Mouse (Mus musculus) liver, embryonic 15.5 days (tissue): ENCODE results near the gene Nin. TPM values are rescaled to one million over a fixed set of nuclear protein-coding genes. Genes with fewer than 3 reads are reported as not detected.

Experiments
- ATAC-seq: fragments of 200-750 bp; cut with Nextera tagmentation; 2 replicates; pipeline ENCODE4 v1.8.0; 2017; ENCODE audit warnings: moderate number of reproducible peaks, mild to moderate bottlenecking, moderate library complexity; ENCODE audit not compliant: insufficient read depth
- H3K27ac ChIP-seq: fragments of 300-500 bp; sonication (generic); replicated peaks from 2 replicates; pipeline ENCODE4 v1.5.1; 2015; ENCODE audit warnings: mild to moderate bottlenecking, inconsistent platforms
- H3K27me3 ChIP-seq: fragments of 300-500 bp; sonication (generic); 2 replicates; pipeline ENCODE4 v1.6.1; 2015; ENCODE audit warnings: mild to moderate bottlenecking, inconsistent platforms
- H3K36me3 ChIP-seq: fragments of 300-500 bp; sonication (generic); replicated peaks from 2 replicates; pipeline ENCODE4 v1.6.1; 2015; ENCODE audit warnings: moderate library complexity, mild to moderate bottlenecking, inconsistent platforms
- H3K4me1 ChIP-seq: fragments of 300-500 bp; sonication (generic); replicated peaks from 2 replicates; pipeline ENCODE4 v1.6.1; 2015; ENCODE audit warnings: inconsistent platforms
- H3K4me2 ChIP-seq: fragments of 300-500 bp; sonication (generic); 2 replicates; pipeline ENCODE4 v1.6.1; 2015; ENCODE audit warnings: moderate library complexity, mild to moderate bottlenecking, inconsistent platforms
- H3K4me3 ChIP-seq: fragments of 300-500 bp; sonication (generic); replicated peaks from 2 replicates; pipeline ENCODE4 v1.5.1; 2015; ENCODE audit warnings: mild to moderate bottlenecking, inconsistent platforms
- H3K9ac ChIP-seq: fragments of 300-500 bp; sonication (generic); 2 replicates; pipeline ENCODE4 v1.6.1; 2015; ENCODE audit warnings: moderate library complexity, mild to moderate bottlenecking, inconsistent platforms
- H3K9me3 ChIP-seq: fragments of 300-500 bp; sonication (generic); replicated peaks from 2 replicates; pipeline ENCODE4 v1.6.1; 2016; ENCODE audit warnings: inconsistent platforms
- WGBS: fragments of 180-500 bp; shearing (Covaris S2); methylation state at CpG from one replicate; pipeline ENCODE4 v1.1.7; 2015; ENCODE audit warnings: mixed read lengths; ENCODE audit not compliant: insufficient replicate concordance; 5-methylcytosine and 5-hydroxymethylcytosine counted together
- polyA plus RNA-seq: library from polyadenylated mRNA; unstranded; fragments of >200 nt; fragmentation: Nextera tagmentation; extraction: Ambion mirVana; gene quantifications from 2 replicates; pipeline ENCODE4 v1.2.1, GENCODE M21; 2015

The Nin gene
- polyA plus RNA-seq, 1 experiment from 2014 or later: 3.0 TPM

DNA sequence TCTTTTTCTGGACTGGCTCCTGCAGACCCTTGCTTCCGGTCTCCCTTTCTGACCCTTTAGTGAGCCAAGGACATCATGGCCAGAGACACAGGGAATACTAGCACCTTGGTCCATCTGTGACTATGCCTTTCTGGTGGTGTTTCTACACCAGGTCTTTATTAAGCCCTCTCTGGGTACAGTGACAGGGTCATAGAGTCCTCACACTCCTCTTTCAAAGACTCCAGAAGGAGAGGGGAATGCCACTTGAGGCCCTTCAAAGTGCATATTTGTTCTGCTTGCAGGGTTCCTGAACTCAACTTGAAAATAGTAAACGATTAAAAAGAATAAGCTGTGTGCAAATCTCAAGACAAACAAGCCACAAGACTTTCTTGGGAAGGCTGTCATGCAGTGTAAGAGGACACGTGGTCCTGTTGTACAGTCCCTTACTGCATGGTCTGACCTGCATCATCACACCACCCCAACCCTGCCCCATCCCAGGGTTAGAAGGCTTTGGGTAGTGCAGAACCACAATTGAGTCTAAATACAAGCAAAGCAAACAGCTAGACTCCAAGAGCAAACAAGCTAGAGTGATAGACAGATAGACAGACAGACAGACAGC is 30.5 kb downstream of the Nin start:
- H3K4me2 ChIP-seq: no peak overlapping the region
- no peaks in the 10 kb centered on the region for H3K36me3 ChIP-seq
- no peaks in the 10 kb centered on the region for H3K9me3 ChIP-seq
- H3K27ac ChIP-seq: no peak overlapping the region
- 64% methylated on average over 3 of the region's 3 CpGs for WGBS
- H3K9ac ChIP-seq: no peak overlapping the region
- H3K4me1 ChIP-seq: 0 out of 2 replicates have a peak, but pooled peaks cover 2% of the 10 kb centered on the region
- H3K4me3 ChIP-seq: no peak overlapping the region
- H3K27me3 ChIP-seq: no peaks in the 10 kb centered on the region
- no peak for ATAC-seq

DNA sequence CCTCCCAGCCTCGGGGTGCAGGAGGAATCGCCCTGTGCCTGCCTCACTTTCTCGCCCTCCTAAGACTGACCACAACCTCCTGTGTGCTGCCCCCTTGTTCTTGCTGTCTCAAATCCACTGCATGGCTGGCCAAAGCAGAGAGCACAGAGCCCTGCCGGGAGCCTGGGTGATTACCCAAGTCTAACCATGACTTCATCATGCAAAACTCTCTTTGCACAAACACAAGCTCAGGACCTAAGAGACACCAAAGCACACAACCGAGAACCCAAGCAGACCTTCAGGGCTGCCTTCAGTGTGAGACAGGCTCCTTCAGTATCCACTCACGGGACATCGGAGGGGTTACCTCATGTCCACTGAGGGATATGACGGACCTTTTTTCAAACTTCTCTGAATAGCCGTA is 31.0 kb downstream of the Nin start:
- WGBS: 61% methylated on average over 9 of the region's 9 CpGs
- H3K36me3 ChIP-seq: no peaks in the 10 kb centered on the region
- no peak for ATAC-seq
- no peak overlapping the region for H3K9ac ChIP-seq
- no peak overlapping the region for H3K4me2 ChIP-seq
- no peaks in the 10 kb centered on the region for H3K27me3 ChIP-seq
- H3K4me3 ChIP-seq: no peak overlapping the region
- no peaks in the 10 kb centered on the region for H3K9me3 ChIP-seq
- H3K27ac ChIP-seq: no peak overlapping the region
- 0 out of 2 replicates have a peak, but pooled peaks cover 2% of the 10 kb centered on the region for H3K4me1 ChIP-seq

DNA sequence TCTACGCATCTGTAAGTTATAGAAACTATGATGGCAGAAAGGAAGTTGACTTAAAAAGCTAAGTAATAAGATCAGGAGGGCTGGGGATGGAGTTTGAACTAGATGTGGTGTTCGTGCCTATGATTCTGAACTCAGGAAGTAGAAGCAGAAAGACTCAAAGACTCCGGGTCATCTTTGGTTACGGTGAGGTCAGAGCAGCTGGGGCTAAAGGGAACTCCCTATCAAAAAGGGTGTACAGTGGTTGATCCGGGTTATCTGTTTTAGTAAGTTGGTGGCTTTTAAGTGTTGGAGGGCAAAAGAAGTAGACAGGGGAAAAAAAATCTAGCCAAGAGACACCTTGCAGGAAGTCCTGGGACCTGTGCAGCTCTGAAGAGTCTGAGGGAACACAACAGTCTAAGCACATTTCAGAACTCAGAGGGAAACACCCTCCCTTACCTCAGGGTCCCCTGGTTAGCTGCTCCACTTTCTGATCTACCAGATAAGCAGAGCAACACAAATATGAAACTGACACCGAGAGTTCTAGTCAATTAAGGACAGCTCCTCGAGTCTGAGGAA is 35.0 kb downstream of the Nin start:
- H3K9me3 ChIP-seq: no peaks in the 10 kb centered on the region
- H3K36me3 ChIP-seq: no peaks in the 10 kb centered on the region
- H3K4me3 ChIP-seq: no peak overlapping the region
- no peak overlapping the region for H3K9ac ChIP-seq
- ATAC-seq: no peak
- 49% methylated on average over 7 of the region's 7 CpGs for WGBS
- H3K27ac ChIP-seq: no peak overlapping the region
- no peak overlapping the region for H3K4me2 ChIP-seq
- 0 out of 2 replicates have a peak, but pooled peaks cover 2% of the 10 kb centered on the region for H3K4me1 ChIP-seq
- H3K27me3 ChIP-seq: no peaks in the 10 kb centered on the region

DNA sequence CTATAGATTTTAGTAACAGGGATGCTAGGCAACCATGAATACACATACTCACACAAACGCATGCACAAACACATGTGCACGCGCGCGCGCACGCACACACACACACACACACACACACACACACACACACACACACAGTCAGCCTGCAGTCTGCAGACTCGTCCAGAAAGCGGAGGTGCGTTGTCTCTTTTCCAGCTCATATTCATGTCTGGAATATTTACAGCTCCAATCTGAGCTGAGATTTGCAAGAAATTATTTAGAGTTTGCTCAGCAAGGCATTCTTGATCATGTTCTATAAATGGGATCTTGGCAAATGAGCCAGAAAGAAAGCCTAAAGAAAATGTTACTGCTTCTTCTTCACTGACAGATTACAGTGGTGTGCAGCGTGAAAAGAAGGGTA is 37.0 kb downstream of the Nin start:
- no peaks in the 10 kb centered on the region for H3K36me3 ChIP-seq
- ATAC-seq: no peak
- H3K4me1 ChIP-seq: no peaks in the 10 kb centered on the region
- no peaks in the 10 kb centered on the region for H3K9me3 ChIP-seq
- no peak overlapping the region for H3K27ac ChIP-seq
- H3K4me3 ChIP-seq: no peak overlapping the region
- H3K27me3 ChIP-seq: no peaks in the 10 kb centered on the region
- no peak overlapping the region for H3K9ac ChIP-seq
- no peak overlapping the region for H3K4me2 ChIP-seq
- 86% methylated on average over 11 of the region's 11 CpGs for WGBS

DNA sequence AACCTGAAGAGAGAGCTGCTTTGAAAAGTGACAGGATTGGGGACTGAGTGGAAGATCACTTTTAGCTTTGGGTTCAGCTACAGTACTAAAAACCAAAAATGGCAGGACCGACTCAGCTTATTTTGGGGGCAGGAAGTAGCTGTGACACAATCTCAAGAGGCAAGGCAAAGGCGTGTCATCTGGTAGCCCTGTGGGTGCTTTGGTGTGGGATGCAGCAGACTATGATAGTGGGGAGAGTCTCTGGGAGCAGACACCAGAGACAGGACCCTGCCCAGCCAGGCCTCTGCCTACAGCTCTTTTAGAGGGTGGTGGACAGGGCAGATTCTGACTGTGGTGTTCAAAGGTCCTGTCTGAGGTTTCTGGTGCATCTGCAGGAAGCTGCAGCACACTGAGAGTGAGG is 38.5 kb downstream of the Nin start:
- no peak overlapping the region for H3K4me3 ChIP-seq
- 34% methylated on average over 2 of the region's 2 CpGs for WGBS
- no peak overlapping the region for H3K27ac ChIP-seq
- H3K4me1 ChIP-seq: no peaks in the 10 kb centered on the region
- no peaks in the 10 kb centered on the region for H3K9me3 ChIP-seq
- H3K27me3 ChIP-seq: no peaks in the 10 kb centered on the region
- ATAC-seq: no peak
- no peak overlapping the region for H3K9ac ChIP-seq
- H3K4me2 ChIP-seq: no peak overlapping the region
- H3K36me3 ChIP-seq: no peaks in the 10 kb centered on the region

DNA sequence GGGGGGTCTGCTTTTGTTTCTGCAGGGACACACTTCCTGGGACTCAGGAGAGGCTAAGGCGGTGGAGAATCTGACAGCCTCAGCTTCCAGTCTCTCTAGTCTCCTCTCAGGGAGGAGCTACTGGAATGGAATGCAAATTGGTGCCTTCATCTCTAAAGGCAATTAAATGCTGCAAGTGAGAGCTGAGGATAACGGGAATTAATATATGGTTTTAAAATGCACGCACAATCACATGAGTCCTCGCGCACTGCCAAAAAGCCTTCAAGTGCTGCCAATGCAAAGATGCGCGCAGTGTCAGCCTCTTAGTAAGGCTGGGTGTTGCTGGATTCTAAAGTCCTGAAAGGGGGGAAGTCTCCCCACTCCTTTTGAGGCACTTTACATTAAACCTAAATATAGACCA is 42.6 kb downstream of the Nin start:
- WGBS: 83% methylated on average over 7 of the region's 7 CpGs
- H3K27ac ChIP-seq: no peak overlapping the region
- no peak overlapping the region for H3K4me3 ChIP-seq

DNA sequence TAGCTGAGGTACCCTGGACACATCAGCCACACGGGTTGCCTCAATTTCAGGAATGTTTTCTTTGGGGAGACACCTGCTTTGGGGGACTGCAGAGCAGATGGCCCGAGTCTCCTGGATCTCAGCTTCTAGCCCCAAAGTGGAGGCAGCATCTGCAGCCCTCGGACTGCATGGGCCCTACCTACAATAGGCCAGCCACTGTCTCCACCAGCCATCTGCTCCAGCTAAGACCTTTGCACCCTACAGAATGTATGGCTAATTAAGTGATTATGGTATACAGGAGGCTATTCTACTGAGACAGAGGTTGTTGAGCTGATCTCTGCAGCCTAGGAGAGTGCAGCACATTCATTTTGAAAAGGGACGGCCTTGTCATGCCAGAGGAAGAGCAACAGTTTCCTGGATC is 43.2 kb downstream of the Nin start:
- H3K4me1 ChIP-seq: no peaks in the 10 kb centered on the region
- no peak overlapping the region for H3K4me2 ChIP-seq
- H3K27ac ChIP-seq: no peak overlapping the region
- no peak overlapping the region for H3K9ac ChIP-seq
- H3K27me3 ChIP-seq: no peaks in the 10 kb centered on the region
- 54% methylated on average over 4 of the region's 4 CpGs for whole genome bisulfite sequencing
- no peak for ATAC-seq
- H3K9me3 ChIP-seq: no peaks in the 10 kb centered on the region
- H3K4me3 ChIP-seq: no peak overlapping the region
- H3K36me3 ChIP-seq: no peaks in the 10 kb centered on the region

More for the DNA sequence above, 42.6 kb downstream of the Nin start:
- no peak overlapping the region for H3K4me2 ChIP-seq
- no peaks in the 10 kb centered on the region for H3K4me1 ChIP-seq
- no peaks in the 10 kb centered on the region for H3K27me3 ChIP-seq
- no peaks in the 10 kb centered on the region for H3K36me3 ChIP-seq
- H3K9me3 ChIP-seq: no peaks in the 10 kb centered on the region
- no peak overlapping the region for H3K9ac ChIP-seq
- ATAC-seq: no peak

DNA sequence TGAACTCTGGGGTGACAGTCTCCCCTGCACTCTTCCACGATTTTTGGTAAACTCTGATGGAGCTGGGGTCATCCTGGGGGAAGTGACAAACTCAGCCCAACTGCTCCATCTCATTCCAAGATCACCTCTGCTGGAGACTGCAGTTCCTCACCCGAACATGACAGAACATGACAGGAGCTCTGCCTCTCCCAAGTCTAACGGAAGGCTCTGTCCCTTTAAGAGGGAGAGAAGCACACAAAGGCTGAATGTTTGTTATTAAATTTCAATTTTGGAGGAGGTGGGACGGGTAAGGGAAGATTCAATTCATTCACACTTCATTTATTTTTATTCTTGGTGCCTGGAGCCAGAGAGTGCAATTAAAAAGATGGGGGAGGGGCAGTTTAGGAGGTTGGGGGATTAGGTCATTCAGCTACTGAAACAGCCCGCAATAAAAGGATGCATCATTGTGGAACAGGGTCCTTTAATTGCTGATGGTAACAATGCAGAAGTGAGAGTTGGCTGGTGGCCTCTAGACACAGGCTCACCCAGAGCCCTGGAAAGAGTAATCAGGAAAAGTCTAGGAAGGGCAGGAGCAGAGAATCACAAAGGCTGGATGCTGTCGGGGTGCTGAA is 44.8 kb downstream of the Nin start:
- ATAC-seq: no peak
- H3K9ac ChIP-seq: no peak overlapping the region
- H3K36me3 ChIP-seq: no peaks in the 10 kb centered on the region
- H3K27ac ChIP-seq: no peak overlapping the region
- H3K27me3 ChIP-seq: no peaks in the 10 kb centered on the region
- H3K4me1 ChIP-seq: no peaks in the 10 kb centered on the region
- no peaks in the 10 kb centered on the region for H3K9me3 ChIP-seq
- WGBS: 63% methylated on average over 6 of the region's 6 CpGs
- H3K4me3 ChIP-seq: no peak overlapping the region
- H3K4me2 ChIP-seq: no peak overlapping the region

DNA sequence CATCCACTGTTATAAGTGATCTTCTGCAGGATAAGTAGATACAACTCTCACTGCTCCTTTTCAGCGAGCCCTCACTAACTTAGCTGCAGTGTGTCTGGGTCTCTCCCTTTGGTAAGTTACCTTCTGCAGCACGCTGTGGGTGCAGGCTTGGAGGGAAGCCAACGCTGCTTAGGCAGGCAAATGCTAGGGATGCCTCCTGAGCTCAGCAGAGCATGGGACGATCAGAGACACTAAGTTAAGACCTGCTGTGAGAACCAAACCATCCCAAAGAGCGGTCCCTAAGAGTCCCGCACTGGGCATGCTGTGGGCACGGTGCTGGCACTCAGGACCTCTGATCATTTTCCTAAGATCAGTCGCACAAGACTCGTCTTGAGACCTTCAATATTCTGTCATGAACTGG is 45.7 kb downstream of the Nin start:
- no peak overlapping the region for H3K4me2 ChIP-seq
- no peaks in the 10 kb centered on the region for H3K27me3 ChIP-seq
- no peaks in the 10 kb centered on the region for H3K9me3 ChIP-seq
- H3K9ac ChIP-seq: no peak overlapping the region
- 77% methylated on average over 9 of the region's 9 CpGs for WGBS
- H3K4me3 ChIP-seq: no peak overlapping the region
- no peaks in the 10 kb centered on the region for H3K4me1 ChIP-seq
- no peaks in the 10 kb centered on the region for H3K36me3 ChIP-seq
- H3K27ac ChIP-seq: no peak overlapping the region
- ATAC-seq: no peak

DNA sequence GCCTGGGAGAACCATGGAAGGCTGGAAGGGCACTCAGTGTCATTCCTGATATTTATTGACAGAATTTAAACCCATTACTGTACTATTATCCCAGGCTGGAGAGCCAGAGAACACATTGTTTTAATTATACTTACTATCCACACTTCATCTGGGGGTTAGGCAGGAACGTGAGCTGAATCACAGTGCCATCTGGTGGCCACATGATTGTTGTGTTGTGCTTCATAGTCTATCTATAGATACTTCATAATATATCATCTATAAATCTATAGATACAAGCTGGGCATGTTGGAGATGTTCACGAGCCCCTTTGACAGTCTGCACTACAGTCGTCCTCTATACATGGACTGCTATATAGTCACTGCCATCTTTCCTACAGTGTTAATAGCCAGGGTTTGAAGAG is 51.4 kb downstream of the Nin start:
- Histone ChIP-seq H3K4me3 (no peak overlapping the region), H3K4me2 (no peak overlapping the region), H3K9ac (no peak overlapping the region), H3K9me3 (no peaks in the 10 kb centered on the region), H3K4me1 (no peaks in the 10 kb centered on the region), H3K27ac (no peak overlapping the region), H3K27me3 (no peaks in the 10 kb centered on the region), H3K36me3 (no peaks in the 10 kb centered on the region)
- ATAC-seq: no peak
- 23% methylated on average over 3 of the region's 3 CpGs for WGBS

DNA sequence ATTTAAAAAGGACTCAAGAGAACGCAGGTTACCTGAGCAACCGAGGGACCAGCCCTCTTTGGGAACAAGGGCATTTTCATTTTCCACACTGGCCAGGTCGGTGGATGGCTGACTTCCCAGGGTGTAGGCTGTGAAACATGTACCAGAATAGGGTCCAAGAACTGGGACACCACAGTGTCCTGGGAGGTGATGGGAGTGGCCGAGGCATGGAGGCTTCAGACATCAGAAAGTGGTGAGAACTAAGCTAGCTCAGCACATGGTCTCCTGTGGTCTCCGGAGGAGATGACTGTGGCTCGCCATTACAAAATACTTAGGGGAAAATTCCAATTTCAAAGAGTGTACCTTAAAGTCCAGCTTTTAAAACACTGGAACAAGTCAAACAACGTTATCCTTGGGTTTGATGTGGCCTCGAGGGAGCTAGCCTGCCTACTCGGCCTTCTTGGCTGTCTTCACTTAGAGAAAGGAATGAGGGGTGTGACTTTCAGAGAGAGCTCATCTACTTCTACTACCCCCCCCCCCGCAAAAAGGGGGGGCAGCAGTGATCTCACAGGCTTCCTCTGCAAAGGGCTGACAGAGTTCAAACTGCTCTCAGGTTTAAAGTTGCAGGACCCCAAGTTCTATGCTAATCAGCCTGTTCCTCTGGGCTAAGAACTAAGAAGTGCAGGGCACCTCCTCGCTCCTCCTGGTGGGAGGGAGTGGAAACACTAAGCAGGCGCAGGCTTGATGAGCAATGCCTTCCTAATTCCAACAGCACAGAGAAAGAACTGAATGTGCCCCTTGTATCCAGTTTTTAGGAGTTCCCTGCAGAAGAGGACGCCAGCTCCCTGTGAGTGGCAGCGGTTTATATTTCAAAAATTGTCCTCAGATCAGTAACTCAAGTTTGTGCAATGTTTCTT is 54.3 kb downstream of the Nin start:
- Histone ChIP-seq H3K4me3 (no peak overlapping the region), H3K4me2 (no peak overlapping the region), H3K36me3 (peaks cover 4% of the 10 kb centered on the region; the same call in 1 of the 2 replicates), H3K27me3 (no peaks in the 10 kb centered on the region), H3K27ac (no peak overlapping the region), H3K9me3 (no peaks in the 10 kb centered on the region), H3K9ac (no peak overlapping the region), H3K4me1 (no peaks in the 10 kb centered on the region)
- 71% methylated on average over 14 of the region's 14 CpGs for WGBS
- ATAC-seq: no peak
